Mouse (Mus musculus): ENCODE data around the gene Gng8.

Gene Gng8

GRCm38 (mm10) chr7:16907842-16908241, 16.3 kb downstream of the Gng8 start:
- DNase-seq (ENCODE audit: low read depth, low spot score), result no peak

GRCm38 (mm10) chr7:16908367-16908766, 16.8 kb downstream of the Gng8 start:
- no peak for DNase-seq (ENCODE audit: low read depth, low spot score)

GRCm38 (mm10) chr7:16908859-16909258, 17.3 kb downstream of the Gng8 start:
- DNase-seq (ENCODE audit: low read depth, low spot score), result no peak

- no peak for DNase-seq (ENCODE audit: low read depth, low spot score)
These were observed 18.3 kb downstream of the Gng8 start for GRCm38 (mm10) chr7:16909909-16910308.

GRCm38 (mm10) chr7:16911904-16912303, 20.3 kb downstream of the Gng8 start:
- no peak for DNase-seq (ENCODE audit: low read depth, low spot score)

- no peak for DNase-seq (ENCODE audit: low read depth, low spot score)
These were observed 20.8 kb downstream of the Gng8 start for GRCm38 (mm10) chr7:16912360-16912759.

GRCm38 (mm10) chr7:16913806-16914452, 22.3 kb downstream of the Gng8 start:
- peak; percentile 80 for DNase-seq (ENCODE audit: low read depth, low spot score)

- no peak for DNase-seq (ENCODE audit: low read depth, low spot score)
These were observed 23.1 kb downstream of the Gng8 start for GRCm38 (mm10) chr7:16914453-16915343.

GRCm38 (mm10) chr7:16915461-16916340, 24.1 kb downstream of the Gng8 start:
- no peak for DNase-seq (ENCODE audit: low read depth, low spot score)

- no peak for DNase-seq (ENCODE audit: low read depth, low spot score)
These were observed 25.0 kb downstream of the Gng8 start for GRCm38 (mm10) chr7:16916342-16917265.

GRCm38 (mm10) chr7:16917447-16917846, 25.9 kb downstream of the Gng8 start:
- no peak for DNase-seq (ENCODE audit: low read depth, low spot score)

- no peak for DNase-seq (ENCODE audit: low read depth, low spot score)
These were observed 26.4 kb downstream of the Gng8 start for GRCm38 (mm10) chr7:16918014-16918413.

- DNase-seq (ENCODE audit: low read depth, low spot score), result no peak
These were observed 27.1 kb downstream of the Gng8 start for GRCm38 (mm10) chr7:16918670-16919069.

- no peak for DNase-seq (ENCODE audit: low read depth, low spot score)
These were observed 28.0 kb downstream of the Gng8 start for GRCm38 (mm10) chr7:16919395-16920149.

GRCm38 (mm10) chr7:16920150-16920579, 28.6 kb downstream of the Gng8 start:
- no peak for DNase-seq (ENCODE audit: low read depth, low spot score)

GRCm38 (mm10) chr7:16920818-16921791, 29.5 kb downstream of the Gng8 start:
- peak; percentile 34 for DNase-seq (ENCODE audit: low read depth, low spot score)

GRCm38 (mm10) chr7:16921881-16922335, 30.3 kb downstream of the Gng8 start:
- no peak for DNase-seq (ENCODE audit: low read depth, low spot score)

GRCm38 (mm10) chr7:16922360-16922973, 30.9 kb downstream of the Gng8 start:
- no peak for DNase-seq (ENCODE audit: low read depth, low spot score)
